Mouse (Mus musculus): ENCODE data around the gene Gm37240. TPM values are rescaled to one million over a fixed set of nuclear protein-coding genes. Genes with fewer than 3 reads are reported as not detected.

Gm37240 gene
- total RNA-seq, 2 experiments from 2014 or later = 0.27 to 1.1 TPM

GRCm38 (mm10) chr3:84500491-84500890 lies 1386.8 kb downstream of the Gm37240 start:
- intact Hi-C loops (cut with DNase I) = no loop called here
- TF ChIP-seq CTCF (IDR thresholded peaks at IDR 0.05) = no peak
- DNase-seq (ENCODE audit: extremely low spot score in 1 of 2, low spot score in 2 of 2) = no peak
- peak overlapping the region; percentile 4; the same call in 1 of the 2 replicates for H3K27ac ChIP-seq
- H3K4me3 ChIP-seq = no peak overlapping the region

GRCm38 (mm10) chr3:84497718-84498117 lies 1389.6 kb downstream of the Gm37240 start:
- TF ChIP-seq CTCF (IDR thresholded peaks at IDR 0.05) = no peak
- no peak for DNase-seq (ENCODE audit: extremely low spot score in 1 of 2, low spot score in 2 of 2)
- intact Hi-C loops (cut with DNase I) = no loop called here
- Histone ChIP-seq H3K4me3 (no peak overlapping the region), H3K27ac (no peak overlapping the region)

GRCm38 (mm10) chr3:84492657-84493056 lies 1394.7 kb downstream of the Gm37240 start:
- intact Hi-C loops (cut with DNase I) = no loop called here
- TF ChIP-seq CTCF (IDR thresholded peaks at IDR 0.05) = no peak
- DNase-seq (ENCODE audit: extremely low spot score in 1 of 2, low spot score in 2 of 2) = no peak
- no peak overlapping the region for H3K27ac ChIP-seq
- no peak overlapping the region for H3K4me3 ChIP-seq

- TF ChIP-seq CTCF (IDR thresholded peaks at IDR 0.05) = no peak
- no peak overlapping the region for H3K4me3 ChIP-seq
- H3K27ac ChIP-seq = no peak overlapping the region
- intact Hi-C loops (cut with DNase I) = no loop called here
- DNase-seq (ENCODE audit: extremely low spot score in 1 of 2, low spot score in 2 of 2) = no peak
Measured at GRCm38 (mm10) chr3:84492148-84492547, 1395.2 kb downstream of the Gm37240 start.

GRCm38 (mm10) chr3:84488716-84489115 lies 1398.6 kb downstream of the Gm37240 start:
- TF ChIP-seq CTCF (IDR thresholded peaks at IDR 0.05) = no peak
- intact Hi-C loops (cut with DNase I) = loop anchor here (10.0 kb wide), 1 partner anchor 134 kb away; no protein-coding TSS in a partner anchor
- DNase-seq (ENCODE audit: extremely low spot score in 1 of 2, low spot score in 2 of 2) = no peak
- no peak overlapping the region for H3K27ac ChIP-seq
- no peak overlapping the region for H3K4me3 ChIP-seq

- no peak overlapping the region for H3K27ac ChIP-seq
- no peak for DNase-seq (ENCODE audit: extremely low spot score in 1 of 2, low spot score in 2 of 2)
- intact Hi-C loops (cut with DNase I) = loop anchor here (10.0 kb wide), 1 partner anchor 130 kb away; no protein-coding TSS in a partner anchor
- TF ChIP-seq CTCF (IDR thresholded peaks at IDR 0.05) = no peak
- H3K4me3 ChIP-seq = no peak overlapping the region
Measured at GRCm38 (mm10) chr3:84484891-84485290, 1402.4 kb downstream of the Gm37240 start.

- no peak overlapping the region for H3K27ac ChIP-seq
- DNase-seq (ENCODE audit: extremely low spot score in 1 of 2, low spot score in 2 of 2) = no peak
- no peak for TF ChIP-seq CTCF (IDR thresholded peaks at IDR 0.05)
- H3K4me3 ChIP-seq = no peak overlapping the region
- intact Hi-C loops (cut with DNase I) = loop anchor here (10.0 kb wide), 1 partner anchor 130 kb away; no protein-coding TSS in a partner anchor
Measured at GRCm38 (mm10) chr3:84484333-84484732, 1403.0 kb downstream of the Gm37240 start.

- intact Hi-C loops (cut with DNase I) = loop anchor here (10.0 kb wide), 1 partner anchor 127 kb away; no protein-coding TSS in a partner anchor
- no peak overlapping the region for H3K4me3 ChIP-seq
- TF ChIP-seq CTCF (IDR thresholded peaks at IDR 0.05) = no peak
- DNase-seq (ENCODE audit: extremely low spot score in 1 of 2, low spot score in 2 of 2) = no peak
- no peak overlapping the region for H3K27ac ChIP-seq
Measured at GRCm38 (mm10) chr3:84482121-84482520, 1405.2 kb downstream of the Gm37240 start.

GRCm38 (mm10) chr3:84481104-84481503 lies 1406.2 kb downstream of the Gm37240 start:
- Histone ChIP-seq H3K27ac (no peak overlapping the region), H3K4me3 (peak overlapping the region; percentile 68; the same call in 1 of the 2 replicates)
- DNase-seq (ENCODE audit: extremely low spot score in 1 of 2, low spot score in 2 of 2) = peak; percentile 28 to 30
- intact Hi-C loops (cut with DNase I) = loop anchor here (10.0 kb wide), 1 partner anchor 126 kb away; no protein-coding TSS in a partner anchor
- peak; percentile 53 for TF ChIP-seq CTCF (IDR thresholded peaks at IDR 0.05)

GRCm38 (mm10) chr3:84480006-84480897 lies 1407.1 kb downstream of the Gm37240 start, which contains the start of gene Fhdc1:
Gene Fhdc1, minus strand, starts transcription at chr3:84480429.
- no peak for TF ChIP-seq CTCF (IDR thresholded peaks at IDR 0.05)
- intact Hi-C loops (cut with DNase I) = loop anchor here (10.0 kb wide), 1 partner anchor 125 kb away; no protein-coding TSS in a partner anchor
- H3K4me3 ChIP-seq = peak within 1 kb of the TSS; percentile 68
- H3K27ac ChIP-seq = peak within 1 kb of the TSS; percentile 53
- peak; percentile 46 to 52 for DNase-seq (ENCODE audit: extremely low spot score in 1 of 2, low spot score in 2 of 2)

GRCm38 (mm10) chr3:84479293-84480005 lies 1407.9 kb downstream of the Gm37240 start:
- TF ChIP-seq CTCF (IDR thresholded peaks at IDR 0.05) = no peak
- Histone ChIP-seq H3K27ac (peak overlapping the region; percentile 44; the same call in 1 of the 2 replicates), H3K4me3 (peak overlapping the region; percentile 68)
- DNase-seq (ENCODE audit: extremely low spot score in 1 of 2, low spot score in 2 of 2) = peak in 1 of 2 experiments; percentile 35
- intact Hi-C loops (cut with DNase I) = loop anchor here (10.0 kb wide), 1 partner anchor 125 kb away; no protein-coding TSS in a partner anchor
